Mouse (Mus musculus) MEL (cell line): ENCODE results near the gene Ppp1ca. TPM values are rescaled to one million over a fixed set of nuclear protein-coding genes. Genes with fewer than 3 reads are reported as not detected.

Experiments used
- polyA plus RNA-seq, 2 experiments: library from polyadenylated mRNA; stranded (reverse) in 1 of 2; unstranded in 1 of 2; fragments of >175 nt in 1 of 2; fragments of >200 nt in 1 of 2; gene quantifications; 2 replicates each; pipeline versions ENCODE4 v1.2.1 to v1.2.4; 2012; ENCODE audit warnings: low replicate concordance in 2 of 2, low read depth in 1 of 2; ENCODE audit not compliant: insufficient read length in 2 of 2, insufficient read depth in 1 of 2, missing spikeins in 1 of 2
- total RNA-seq: library from RNA; depleted of rRNA; stranded (reverse); fragments of 300-350 nt; gene quantifications from 2 replicates; pipeline ENCODE4 v1.2.3, GENCODE M21; 2012; rRNA removed

Gene Ppp1ca
- total and polyA plus RNA-seq, 3 experiments = 453 to 505 (median 455) TPM

Other genes starting within 250 kb of the Ppp1ca start
Only the 30 nearest of the 31 such genes appear.
- gene Aldh3b3, start 233.4 kb upstream of the Ppp1ca start, total RNA-seq = not detected in 2 replicates
- gene Aldh3b3, start 233.4 kb upstream of the Ppp1ca start, polyA plus RNA-seq = not detected
- gene Aldh3b2, start 219.7 kb upstream of the Ppp1ca start, total RNA-seq = not detected in 2 replicates
- gene Aldh3b2, start 219.7 kb upstream of the Ppp1ca start, polyA plus RNA-seq = not detected
- gene Acy3, start 205.5 kb upstream of the Ppp1ca start, total RNA-seq = 3.3 and 5.9 TPM in 2 replicates
- gene Acy3, start 205.5 kb upstream of the Ppp1ca start, polyA plus RNA-seq = 10 to 100 TPM in 1 of 2 experiments, not detected in 1; 12.1 TPM
- not detected in 2 replicates for gene Tbx10, start 199.3 kb upstream of the Ppp1ca start, total RNA-seq
- gene Tbx10, start 199.3 kb upstream of the Ppp1ca start, polyA plus RNA-seq = not detected
- gene Nudt8, start 191.5 kb upstream of the Ppp1ca start, total RNA-seq = 64.8 and 71.5 TPM in 2 replicates
- gene Nudt8, start 191.5 kb upstream of the Ppp1ca start, polyA plus RNA-seq = 10 to 100 TPM in 1 of 2 experiments, not detected in 1; 58.1 TPM
- 1.8 and 3.6 TPM in 2 replicates for gene Gm49405, start 191.4 kb upstream of the Ppp1ca start, total RNA-seq
- 1 to 10 TPM in 1 of 2 experiments, not detected in 1; 5.7 TPM for gene Gm49405, start 191.4 kb upstream of the Ppp1ca start, polyA plus RNA-seq
- 6.8 and 9.9 TPM in 2 replicates for gene Doc2g, start 188.8 kb upstream of the Ppp1ca start, total RNA-seq
- 10 to 100 TPM in 1 of 2 experiments, not detected in 1; 16.0 TPM for gene Doc2g, start 188.8 kb upstream of the Ppp1ca start, polyA plus RNA-seq
- 235 and 267 TPM in 2 replicates for gene Ndufv1, start 179.3 kb upstream of the Ppp1ca start, total RNA-seq
- gene Ndufv1, start 179.3 kb upstream of the Ppp1ca start, polyA plus RNA-seq = 100 to 1,000 TPM in 1 of 2 experiments, not detected in 1; 218 TPM
- gene Gstp1, start 154.1 kb upstream of the Ppp1ca start, total RNA-seq = 251 and 270 TPM in 2 replicates
- gene Gstp1, start 154.1 kb upstream of the Ppp1ca start, polyA plus RNA-seq = 100 to 1,000 TPM in 1 of 2 experiments, not detected in 1; 369 TPM
- 7.4 TPM in 1 of 2 replicates, not detected in the other for gene Gstp2, start 146.0 kb upstream of the Ppp1ca start, total RNA-seq
- under 1 TPM in 1 of 2 experiments, not detected in 1; 0.65 TPM for gene Gstp2, start 146.0 kb upstream of the Ppp1ca start, polyA plus RNA-seq
- not detected in 2 replicates for gene Gstp3, start 132.5 kb upstream of the Ppp1ca start, total RNA-seq
- gene Gstp3, start 132.5 kb upstream of the Ppp1ca start, polyA plus RNA-seq = under 1 TPM in 1 of 2 experiments, not detected in 1; 0.84 TPM
- gene Cabp2, start 110.5 kb upstream of the Ppp1ca start, total RNA-seq = not detected in 2 replicates
- gene Cabp2, start 110.5 kb upstream of the Ppp1ca start, polyA plus RNA-seq = under 1 TPM in 1 of 2 experiments, not detected in 1; 0.14 TPM
- gene Cdk2ap2, start 94.9 kb upstream of the Ppp1ca start, total RNA-seq = 53.4 and 53.5 TPM in 2 replicates
- gene Cdk2ap2, start 94.9 kb upstream of the Ppp1ca start, polyA plus RNA-seq = 10 to 100 TPM in 1 of 2 experiments, not detected in 1; 97.6 TPM
- 18.4 and 25.3 TPM in 2 replicates for gene Pitpnm1, start 92.1 kb upstream of the Ppp1ca start, total RNA-seq
- gene Pitpnm1, start 92.1 kb upstream of the Ppp1ca start, polyA plus RNA-seq = 10 to 100 TPM in 1 of 2 experiments, not detected in 1; 51.2 TPM
- 37.8 and 40.0 TPM in 2 replicates for gene Aip, start 66.2 kb upstream of the Ppp1ca start, total RNA-seq
- 100 to 1,000 TPM in 1 of 2 experiments, not detected in 1; 101 TPM for gene Aip, start 66.2 kb upstream of the Ppp1ca start, polyA plus RNA-seq
- gene Gpr152, start 52.3 kb upstream of the Ppp1ca start, total RNA-seq = not detected in 2 replicates
- under 1 TPM in 1 of 2 experiments, not detected in 1; 0.03 TPM for gene Gpr152, start 52.3 kb upstream of the Ppp1ca start, polyA plus RNA-seq
- gene Cabp4, start 48.0 kb upstream of the Ppp1ca start, total RNA-seq = 0.08 and 0.13 TPM in 2 replicates
- under 1 TPM in 1 of 2 experiments, not detected in 1; 0.24 TPM for gene Cabp4, start 48.0 kb upstream of the Ppp1ca start, polyA plus RNA-seq
- 54.1 and 55.5 TPM in 2 replicates for gene Coro1b, start 43.4 kb upstream of the Ppp1ca start, total RNA-seq
- 100 to 1,000 TPM in 1 of 2 experiments, not detected in 1; 111 TPM for gene Coro1b, start 43.4 kb upstream of the Ppp1ca start, polyA plus RNA-seq
- 75.7 and 80.3 TPM in 2 replicates for gene Ptprcap, start 38.5 kb upstream of the Ppp1ca start, total RNA-seq
- gene Ptprcap, start 38.5 kb upstream of the Ppp1ca start, polyA plus RNA-seq = 10 to 100 TPM in 1 of 2 experiments, not detected in 1; 67.9 TPM
- gene Rps6kb2, start 28.7 kb upstream of the Ppp1ca start, total RNA-seq = 7.4 and 8.7 TPM in 2 replicates
- gene Rps6kb2, start 28.7 kb upstream of the Ppp1ca start, polyA plus RNA-seq = 10 to 100 TPM in 1 of 2 experiments, not detected in 1; 19.8 TPM
- gene Carns1, start 16.6 kb upstream of the Ppp1ca start, total RNA-seq = 0.39 and 0.81 TPM in 2 replicates
- gene Carns1, start 16.6 kb upstream of the Ppp1ca start, polyA plus RNA-seq = under 1 TPM in 1 of 2 experiments, not detected in 1; 0.63 TPM
- 14.0 and 15.2 TPM in 2 replicates for gene Tbc1d10c, start 781 bp upstream of the Ppp1ca start, total RNA-seq
- gene Tbc1d10c, start 781 bp upstream of the Ppp1ca start, polyA plus RNA-seq = 10 to 100 TPM in 1 of 2 experiments, not detected in 1; 15.5 TPM
- gene Rad9a, start 9.6 kb downstream of the Ppp1ca start, total RNA-seq = 20.5 and 21.3 TPM in 2 replicates
- gene Rad9a, start 9.6 kb downstream of the Ppp1ca start, polyA plus RNA-seq = 10 to 100 TPM in 1 of 2 experiments, not detected in 1; 37.9 TPM
- gene Clcf1, start 22.2 kb downstream of the Ppp1ca start, total RNA-seq = 0.13 and 0.42 TPM in 2 replicates
- gene Clcf1, start 22.2 kb downstream of the Ppp1ca start, polyA plus RNA-seq = 1 to 10 TPM in 1 of 2 experiments, not detected in 1; 2.3 TPM
- not detected in 2 replicates for gene AC109138.7, start 22.3 kb downstream of the Ppp1ca start, total RNA-seq
- gene AC109138.7, start 22.3 kb downstream of the Ppp1ca start, polyA plus RNA-seq = not detected
- 18.5 and 21.1 TPM in 2 replicates for gene Pold4, start 39.8 kb downstream of the Ppp1ca start, total RNA-seq
- gene Pold4, start 39.8 kb downstream of the Ppp1ca start, polyA plus RNA-seq = 10 to 100 TPM in 1 of 2 experiments, not detected in 1; 40.4 TPM
- 7.4 and 9.2 TPM in 2 replicates for gene Ssh3, start 77.1 kb downstream of the Ppp1ca start, total RNA-seq
- 10 to 100 TPM in 1 of 2 experiments, not detected in 1; 14.1 TPM for gene Ssh3, start 77.1 kb downstream of the Ppp1ca start, polyA plus RNA-seq
- 0.96 and 1.4 TPM in 2 replicates for gene Ankrd13d, start 91.1 kb downstream of the Ppp1ca start, total RNA-seq
- 1 to 10 TPM in 1 of 2 experiments, not detected in 1; 2.6 TPM for gene Ankrd13d, start 91.1 kb downstream of the Ppp1ca start, polyA plus RNA-seq
- 65.1 and 75.2 TPM in 2 replicates for gene Grk2, start 114.2 kb downstream of the Ppp1ca start, total RNA-seq
- gene Grk2, start 114.2 kb downstream of the Ppp1ca start, polyA plus RNA-seq = 100 to 1,000 TPM in 1 of 2 experiments, not detected in 1; 105 TPM
- 20.3 and 24.8 TPM in 2 replicates for gene Kdm2a, start 206.2 kb downstream of the Ppp1ca start, total RNA-seq
- 10 to 100 TPM in 1 of 2 experiments, not detected in 1; 55.9 TPM for gene Kdm2a, start 206.2 kb downstream of the Ppp1ca start, polyA plus RNA-seq